Mouse (Mus musculus): ENCODE data around the gene Eif4enif1.

GRCm38 (mm10) chr11:3278351-3278750 is 76.2 kb downstream of the Eif4enif1 start:
- TF ChIP-seq CTCF (IDR thresholded peaks at IDR 0.05; ENCODE audit: control insufficient read depth, insufficient read depth, low read length), result no peak
- no peak for TF ChIP-seq POLR2A (IDR thresholded peaks at IDR 0.05; ENCODE audit: borderline replicate concordance, control insufficient read depth, low read depth, low read length)
